Mouse (Mus musculus): ENCODE measurements around the gene Dcaf15. TPM values are rescaled to one million over a fixed set of nuclear protein-coding genes. Genes with fewer than 3 reads are reported as not detected.

Gene Dcaf15
- total RNA-seq, 2 experiments from 2014 or later, result 0.19 to 1.9 TPM

DNA sequence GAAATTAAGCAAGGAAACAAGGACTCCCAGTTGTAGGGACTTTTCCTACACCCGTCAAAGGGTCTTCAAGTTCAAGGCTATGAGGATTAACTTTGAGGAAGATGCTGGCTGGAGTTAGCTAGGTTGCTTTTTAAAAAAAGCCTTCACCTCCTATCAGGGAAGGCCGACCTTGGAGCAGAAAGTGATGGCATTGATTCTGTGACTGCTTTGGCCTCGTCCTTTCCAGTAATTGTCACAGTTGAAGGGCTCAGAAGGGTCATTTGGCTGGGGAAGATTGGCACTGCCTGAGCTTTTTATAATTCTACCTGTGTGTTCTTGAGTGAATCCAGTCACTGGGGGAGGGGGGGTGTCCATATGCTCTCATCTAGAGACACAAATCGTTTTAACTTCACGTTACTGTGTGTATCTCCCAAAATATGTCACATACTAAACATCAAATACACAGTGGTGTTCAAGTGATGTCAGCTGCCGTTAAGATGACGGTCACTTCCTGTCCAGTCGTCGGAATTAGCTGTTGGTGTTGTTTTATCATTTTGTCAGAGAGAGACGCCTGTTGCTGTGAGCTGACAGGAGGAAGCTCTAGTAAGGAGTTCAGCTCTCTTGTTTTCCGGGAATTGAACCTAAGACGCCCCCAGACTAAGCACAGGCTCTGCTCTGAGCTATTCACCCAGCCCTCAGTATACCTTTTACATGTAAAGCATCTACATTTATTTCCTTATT, 36.1 kb downstream of the Dcaf15 start:
- no peak for ATAC-seq (replicated peaks; ENCODE audit: low FRiP score, poor library complexity, severe bottlenecking)

DNA sequence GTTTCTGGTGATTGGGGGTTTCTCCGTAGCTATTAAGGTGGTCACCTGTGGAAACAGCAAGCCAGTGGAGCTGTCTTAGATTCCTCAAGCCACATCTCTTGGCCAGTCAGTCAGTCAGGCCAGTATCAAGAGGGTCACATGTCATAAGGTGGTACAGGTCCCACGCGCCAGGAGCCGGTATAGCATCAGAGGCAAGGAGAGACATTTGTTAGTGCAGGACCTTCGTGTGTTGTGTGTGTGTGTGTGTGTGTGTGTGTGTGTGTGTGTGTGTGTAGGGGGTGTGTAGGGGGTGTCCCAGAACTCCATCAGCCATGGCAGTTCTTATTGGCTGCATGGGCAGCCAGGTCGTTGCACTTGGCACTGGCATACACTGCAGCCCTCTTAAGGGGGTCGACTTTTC, 36.7 kb downstream of the Dcaf15 start:
- no peak for ATAC-seq (replicated peaks; ENCODE audit: low FRiP score, poor library complexity, severe bottlenecking)

DNA sequence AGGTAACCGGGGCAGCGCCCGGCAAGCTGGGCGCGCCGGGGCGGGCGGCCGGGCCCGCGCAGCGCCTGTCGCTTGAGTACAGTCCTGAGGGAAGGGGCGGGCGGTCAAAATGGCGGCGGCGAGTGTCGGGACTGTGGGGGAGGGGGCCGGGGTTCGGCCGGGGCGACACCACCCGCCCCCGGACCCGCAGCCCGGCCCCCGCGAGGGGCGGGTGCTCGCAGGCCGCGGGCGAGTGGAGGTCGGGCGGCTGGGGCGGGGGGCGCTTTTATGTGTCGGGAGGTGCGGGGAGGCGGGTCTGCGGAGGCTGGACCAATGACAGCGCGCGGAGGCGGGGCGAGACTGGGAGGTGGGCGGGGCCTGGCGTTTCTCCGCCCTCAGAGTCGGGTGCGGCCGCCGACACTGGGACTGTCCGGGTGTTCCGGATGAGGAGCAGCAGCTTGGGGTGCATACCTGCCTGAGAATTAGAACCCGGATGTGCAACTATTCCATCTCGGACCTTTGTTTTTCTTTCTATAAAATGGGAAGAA, 37.5 kb downstream of the Dcaf15 start:
- ATAC-seq (replicated peaks; ENCODE audit: low FRiP score, poor library complexity, severe bottlenecking), result peak; percentile 77

DNA sequence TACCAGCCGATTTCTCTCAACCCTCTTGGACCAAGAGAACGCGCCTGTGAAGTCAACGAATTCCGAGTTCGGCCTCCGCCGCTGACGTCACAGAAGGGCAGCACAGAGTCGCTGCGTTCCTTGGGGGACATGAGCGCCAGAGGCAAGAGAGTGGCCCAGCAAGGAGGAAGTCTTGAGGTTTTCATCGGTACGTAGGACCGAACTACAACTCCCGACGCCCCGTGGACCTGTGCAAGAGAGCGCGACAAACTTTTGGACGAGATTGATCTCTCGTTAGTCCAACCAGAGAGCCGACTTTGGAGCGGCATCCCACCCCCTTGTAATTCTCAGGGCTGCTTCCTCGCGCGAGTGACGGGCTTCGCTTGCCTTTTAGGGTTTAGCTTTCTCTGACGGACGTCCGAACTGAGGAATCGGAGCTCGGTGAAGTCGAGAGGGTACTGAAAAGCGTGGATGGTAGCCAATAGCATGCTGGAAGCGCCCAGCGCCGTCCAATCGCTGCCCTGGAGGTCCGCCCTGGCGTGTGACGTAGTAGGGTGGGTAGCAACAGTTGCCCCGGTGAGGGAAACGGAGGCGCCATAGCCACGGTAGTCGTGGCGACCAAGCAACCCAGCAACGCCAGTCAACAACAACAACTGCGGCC, 38.2 kb downstream of the Dcaf15 start, which contains the start of gene Rfx1:
Gene Rfx1, plus strand, starts transcription at position 544 of the 640 bp plus-strand sequence.
- peak; percentile 92 for ATAC-seq (replicated peaks; ENCODE audit: low FRiP score, poor library complexity, severe bottlenecking)

DNA sequence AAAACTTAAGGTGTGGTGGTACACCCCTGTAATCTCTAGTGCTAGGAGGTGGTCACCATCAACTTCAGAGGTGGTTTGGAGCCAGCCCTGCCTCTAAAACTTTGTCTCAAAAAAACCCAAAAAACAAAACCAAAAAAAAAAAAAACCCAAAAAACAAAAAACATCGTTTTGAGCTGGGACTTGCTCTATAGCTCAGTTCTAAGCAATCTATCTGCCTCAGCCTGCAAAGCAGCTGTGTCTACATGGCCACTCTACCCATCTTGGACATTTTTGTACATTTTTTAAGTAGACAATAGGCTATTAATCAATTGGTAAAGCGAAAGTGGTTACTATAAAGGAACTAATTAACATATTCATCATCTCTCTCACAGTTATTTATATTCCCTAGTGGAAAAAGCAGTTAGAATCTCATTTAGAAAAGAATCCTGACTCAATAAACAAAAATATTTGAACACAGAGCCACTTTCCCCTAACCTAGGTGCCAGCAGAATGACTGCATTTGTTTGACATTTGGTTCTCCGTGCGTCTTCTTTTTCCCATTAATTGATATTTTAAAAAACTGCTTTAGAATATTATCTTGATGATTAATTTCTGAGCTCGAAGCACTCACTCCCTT, 39.0 kb downstream of the Dcaf15 start:
- no peak for ATAC-seq (replicated peaks; ENCODE audit: low FRiP score, poor library complexity, severe bottlenecking)

DNA sequence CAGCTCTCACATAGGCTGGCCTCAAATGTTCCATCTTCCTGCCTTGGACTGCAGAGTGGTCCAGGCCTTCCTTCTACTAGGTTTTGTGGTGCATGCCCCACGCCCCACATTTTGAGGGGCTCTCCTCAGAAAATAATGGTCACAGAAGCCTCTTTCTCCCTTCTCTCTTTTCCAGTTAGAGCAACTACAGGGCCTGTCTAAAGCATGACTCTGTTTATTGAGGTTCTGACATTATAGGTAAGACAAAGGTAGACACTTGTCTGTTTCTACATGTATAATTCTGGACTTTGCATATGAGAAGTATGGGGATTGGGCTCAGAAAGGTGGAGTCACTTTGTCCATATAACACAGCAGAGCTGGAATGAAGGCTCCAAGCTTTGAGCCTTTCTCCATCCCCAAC, 39.5 kb downstream of the Dcaf15 start, which contains the start of gene Gm10643:
Gene Gm10643, minus strand, starts transcription at position 101 of the 400 bp plus-strand sequence.
- no peak for ATAC-seq (replicated peaks; ENCODE audit: low FRiP score, poor library complexity, severe bottlenecking)

DNA sequence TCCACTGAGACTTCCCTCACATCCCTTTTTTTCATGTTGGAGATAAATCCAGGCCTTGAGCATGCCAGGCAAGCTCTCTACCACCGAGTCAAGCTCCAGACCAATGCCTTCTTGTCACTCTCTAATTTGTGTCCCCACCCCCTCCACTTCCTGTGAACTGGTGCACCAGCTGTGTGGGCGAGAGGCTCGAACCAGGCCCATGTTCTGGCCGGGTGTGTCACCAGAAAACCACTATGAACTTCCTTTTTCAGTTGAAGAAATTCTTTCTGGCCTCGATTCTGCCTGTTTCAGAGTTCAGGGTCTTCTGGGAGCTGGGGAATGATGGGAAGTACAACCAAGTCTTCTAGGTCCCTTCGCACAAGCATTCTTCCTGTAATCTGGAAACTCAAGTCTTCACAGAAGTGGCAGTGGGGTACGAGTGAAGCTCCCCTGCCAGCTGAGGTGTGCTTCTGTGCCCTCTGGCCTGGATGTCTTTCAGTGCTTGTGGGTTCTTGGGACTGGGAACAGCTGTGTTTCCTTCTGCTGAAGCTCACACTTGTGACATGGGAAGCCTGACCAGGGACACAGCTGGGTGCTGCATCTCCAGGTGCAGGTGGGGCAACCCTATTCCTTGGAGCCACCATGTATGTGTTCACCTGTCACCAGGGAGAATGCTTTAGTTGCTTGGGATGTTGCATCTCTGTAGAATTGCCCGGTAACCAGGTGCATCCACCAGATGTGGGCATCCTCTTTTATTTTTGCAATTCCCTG, 40.5 kb downstream of the Dcaf15 start:
- no peak for ATAC-seq (replicated peaks; ENCODE audit: low FRiP score, poor library complexity, severe bottlenecking)

DNA sequence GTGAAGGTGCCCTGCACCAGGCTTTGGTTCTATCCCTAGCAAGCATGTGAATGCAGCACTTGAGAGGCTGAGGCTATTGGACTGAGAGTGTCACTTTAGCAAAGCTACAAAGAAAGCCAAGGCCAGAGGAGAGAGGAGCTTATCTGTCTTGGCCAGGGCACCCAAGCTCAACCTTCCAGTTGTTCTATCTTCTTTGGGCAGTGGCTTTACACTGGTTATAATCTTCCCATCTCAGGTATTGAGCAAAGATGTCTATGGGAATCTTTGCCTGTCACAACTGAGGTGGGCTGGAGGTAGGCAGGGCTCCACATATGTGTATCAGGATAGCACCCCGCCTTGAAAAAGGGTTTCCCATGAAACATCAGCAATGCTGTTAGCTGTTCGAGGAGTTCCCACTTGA, 44.3 kb downstream of the Dcaf15 start:
- ATAC-seq (replicated peaks; ENCODE audit: low FRiP score, poor library complexity, severe bottlenecking), result no peak

DNA sequence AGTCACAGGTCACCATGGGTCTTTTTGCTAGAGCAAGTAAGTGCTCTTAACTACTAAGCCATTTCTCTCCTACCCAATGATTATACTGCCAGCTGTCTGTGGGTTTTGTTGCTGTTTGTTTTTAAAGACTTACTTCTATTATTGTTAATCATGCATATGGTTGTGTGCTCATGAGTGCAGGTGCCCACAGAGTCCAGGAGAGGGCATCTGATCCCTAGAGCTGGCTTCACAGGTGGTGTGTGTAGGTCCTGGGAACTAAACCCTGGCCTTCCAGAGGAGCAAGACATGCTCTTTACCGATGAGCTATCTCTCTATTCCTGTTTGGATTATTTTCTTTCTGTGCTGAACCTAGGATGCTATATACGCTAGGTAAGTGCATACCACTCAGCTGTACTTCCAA, 45.3 kb downstream of the Dcaf15 start:
- no peak for ATAC-seq (replicated peaks; ENCODE audit: low FRiP score, poor library complexity, severe bottlenecking)

DNA sequence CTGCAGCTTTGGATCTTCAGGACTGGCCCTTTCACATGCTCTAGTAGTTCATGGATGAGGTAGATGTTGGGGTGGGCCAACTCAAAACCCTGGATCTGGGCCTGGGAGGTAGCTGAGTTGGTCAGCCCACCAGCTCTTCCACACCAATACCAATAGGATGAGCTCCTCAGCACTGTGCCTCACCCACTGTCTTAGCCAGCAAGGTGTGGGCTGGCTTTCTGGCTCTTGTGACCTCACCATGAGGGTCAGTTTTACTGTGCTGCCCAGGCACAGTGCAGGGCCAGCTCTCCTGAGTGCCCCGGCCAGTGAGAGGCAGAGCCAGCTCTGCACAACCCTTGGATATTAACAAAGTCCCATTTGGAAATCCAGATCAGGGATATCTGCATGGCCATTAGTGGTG, 46.7 kb downstream of the Dcaf15 start:
- ATAC-seq (replicated peaks; ENCODE audit: low FRiP score, poor library complexity, severe bottlenecking), result no peak

DNA sequence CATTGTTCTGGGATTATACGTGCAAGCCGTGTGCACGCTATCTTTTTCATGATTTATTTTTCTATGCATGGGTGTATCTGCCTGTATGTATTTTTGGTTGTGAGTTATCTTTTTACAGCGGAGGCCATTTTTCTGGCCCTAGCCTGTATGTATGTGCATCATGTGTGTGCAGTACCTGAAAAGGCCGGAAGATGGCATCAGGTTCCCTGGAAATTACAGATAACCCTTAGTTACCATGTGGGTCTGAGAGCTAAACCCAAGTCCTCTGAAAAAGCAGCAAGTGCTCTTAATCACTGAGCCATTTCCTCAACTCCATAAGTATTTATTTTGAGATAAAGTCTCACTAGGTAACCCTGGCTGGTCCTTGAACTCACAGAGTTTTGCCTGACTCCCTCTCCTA, 51.3 kb downstream of the Dcaf15 start:
- ATAC-seq (replicated peaks; ENCODE audit: low FRiP score, poor library complexity, severe bottlenecking), result no peak

DNA sequence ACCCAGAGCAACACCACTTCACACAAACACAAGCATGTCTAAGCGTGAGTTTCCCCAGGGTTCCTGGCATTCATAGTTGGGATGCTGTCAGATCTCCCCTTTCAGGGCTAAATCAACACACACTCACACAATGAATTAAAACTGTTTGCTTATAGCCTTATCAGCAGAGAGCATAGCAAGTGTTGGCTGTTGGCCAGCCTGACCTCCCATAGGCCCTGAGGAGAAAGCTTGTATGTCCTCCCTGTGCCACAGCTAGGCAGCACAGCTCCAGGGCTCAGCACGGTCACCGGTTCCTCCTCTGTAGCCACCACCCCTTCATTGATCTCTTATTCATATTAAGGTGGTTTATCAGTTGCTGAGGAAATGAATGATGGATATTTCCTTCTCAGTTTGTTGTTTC, 51.8 kb downstream of the Dcaf15 start:
- 0 out of 2 replicates have a peak, but pooled peaks have one; percentile 37 for ATAC-seq (replicated peaks; ENCODE audit: low FRiP score, poor library complexity, severe bottlenecking)

DNA sequence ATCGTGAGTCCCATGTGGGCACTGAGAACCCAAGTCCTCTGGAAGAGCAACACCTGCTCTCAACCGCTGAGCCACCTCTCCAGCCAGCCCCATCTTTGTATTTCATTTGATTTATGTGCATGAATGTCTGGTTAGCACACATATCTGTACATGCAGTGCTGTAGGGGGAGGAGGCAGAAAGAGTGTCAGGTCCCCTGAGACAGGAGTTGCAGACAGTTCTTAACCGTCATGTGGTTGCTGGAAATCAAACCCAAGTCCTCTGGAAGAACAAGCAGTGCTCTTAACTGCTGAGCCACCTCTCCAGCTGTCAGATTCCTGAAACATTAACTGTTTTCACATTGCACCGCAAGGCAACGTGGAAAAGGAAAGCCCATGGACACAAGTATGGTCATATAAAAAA, 56.4 kb downstream of the Dcaf15 start:
- no peak for ATAC-seq (replicated peaks; ENCODE audit: low FRiP score, poor library complexity, severe bottlenecking)

Other genes starting within 250 kb of the Dcaf15 start
- 0.58 and 1.7 TPM in 2 replicates for gene Adgrl1, start 204.7 kb downstream of the Dcaf15 start, total RNA-seq (2015; ENCODE audit: low replicate concordance)
- 0.09 and 0.14 TPM in 2 replicates for gene Adgrl1, start 204.7 kb downstream of the Dcaf15 start, total RNA-seq (2017; ENCODE audit: low replicate concordance)
- not detected in 2 replicates for gene Gm10644, start 149.6 kb downstream of the Dcaf15 start, total RNA-seq (2015; ENCODE audit: low replicate concordance)
- gene Gm10644, start 149.6 kb downstream of the Dcaf15 start, total RNA-seq (2017; ENCODE audit: low replicate concordance), result not detected in 2 replicates
- gene Asf1b, start 149.3 kb downstream of the Dcaf15 start, total RNA-seq (2015; ENCODE audit: low replicate concordance), result 23.1 and 32.4 TPM in 2 replicates
- gene Asf1b, start 149.3 kb downstream of the Dcaf15 start, total RNA-seq (2017; ENCODE audit: low replicate concordance), result 26.2 and 32.8 TPM in 2 replicates
- gene Prkaca, start 131.8 kb downstream of the Dcaf15 start, total RNA-seq (2015; ENCODE audit: low replicate concordance), result 7.5 and 9.8 TPM in 2 replicates
- gene Prkaca, start 131.8 kb downstream of the Dcaf15 start, total RNA-seq (2017; ENCODE audit: low replicate concordance), result 6.7 and 7.1 TPM in 2 replicates
- gene Samd1, start 107.1 kb downstream of the Dcaf15 start, total RNA-seq (2015; ENCODE audit: low replicate concordance), result 14.8 and 33.2 TPM in 2 replicates
- 32.5 and 36.0 TPM in 2 replicates for gene Samd1, start 107.1 kb downstream of the Dcaf15 start, total RNA-seq (2017; ENCODE audit: low replicate concordance)
- 1.3 TPM in 1 of 2 replicates, not detected in the other for gene 1700067K01Rik, start 103.3 kb downstream of the Dcaf15 start, total RNA-seq (2015; ENCODE audit: low replicate concordance)
- gene 1700067K01Rik, start 103.3 kb downstream of the Dcaf15 start, total RNA-seq (2017; ENCODE audit: low replicate concordance), result 0.51 and 2.6 TPM in 2 replicates
- not detected in 2 replicates for gene 2210011C24Rik, start 92.6 kb downstream of the Dcaf15 start, total RNA-seq (2015; ENCODE audit: low replicate concordance)
- gene 2210011C24Rik, start 92.6 kb downstream of the Dcaf15 start, total RNA-seq (2017; ENCODE audit: low replicate concordance), result not detected in 2 replicates
- gene Palm3, start 83.3 kb downstream of the Dcaf15 start, total RNA-seq (2015; ENCODE audit: low replicate concordance), result not detected in 2 replicates
- gene Palm3, start 83.3 kb downstream of the Dcaf15 start, total RNA-seq (2017; ENCODE audit: low replicate concordance), result not detected in 2 replicates
- gene Il27ra, start 62.2 kb downstream of the Dcaf15 start, total RNA-seq (2015; ENCODE audit: low replicate concordance), result 0.63 and 0.96 TPM in 2 replicates
- gene Il27ra, start 62.2 kb downstream of the Dcaf15 start, total RNA-seq (2017; ENCODE audit: low replicate concordance), result 0.17 TPM in 1 of 2 replicates, not detected in the other
- not detected in 2 replicates for gene Rln3, start 59.8 kb downstream of the Dcaf15 start, total RNA-seq (2015; ENCODE audit: low replicate concordance)
- not detected in 2 replicates for gene Rln3, start 59.8 kb downstream of the Dcaf15 start, total RNA-seq (2017; ENCODE audit: low replicate concordance)
- not detected in 2 replicates for gene Gm10643, start 39.6 kb downstream of the Dcaf15 start, total RNA-seq (2015; ENCODE audit: low replicate concordance)
- gene Gm10643, start 39.6 kb downstream of the Dcaf15 start, total RNA-seq (2017; ENCODE audit: low replicate concordance), result not detected in 2 replicates
- gene Rfx1, start 37.9 kb downstream of the Dcaf15 start, total RNA-seq (2015; ENCODE audit: low replicate concordance), result 2.1 and 3.1 TPM in 2 replicates
- gene Rfx1, start 37.9 kb downstream of the Dcaf15 start, total RNA-seq (2017; ENCODE audit: low replicate concordance), result 1.4 and 3.5 TPM in 2 replicates
- not detected in 2 replicates for gene Podnl1, start 21.2 kb upstream of the Dcaf15 start, total RNA-seq (2015; ENCODE audit: low replicate concordance)
- gene Podnl1, start 21.2 kb upstream of the Dcaf15 start, total RNA-seq (2017; ENCODE audit: low replicate concordance), result not detected in 2 replicates
- gene Cc2d1a, start 43.2 kb upstream of the Dcaf15 start, total RNA-seq (2015; ENCODE audit: low replicate concordance), result 4.2 and 7.3 TPM in 2 replicates
- gene Cc2d1a, start 43.2 kb upstream of the Dcaf15 start, total RNA-seq (2017; ENCODE audit: low replicate concordance), result 0.60 and 2.5 TPM in 2 replicates
- not detected in 2 replicates for gene 4930432K21Rik, start 43.3 kb upstream of the Dcaf15 start, total RNA-seq (2015; ENCODE audit: low replicate concordance)
- 0.43 TPM in 1 of 2 replicates, not detected in the other for gene 4930432K21Rik, start 43.3 kb upstream of the Dcaf15 start, total RNA-seq (2017; ENCODE audit: low replicate concordance)
- not detected in 2 replicates for gene Nanos3, start 80.4 kb upstream of the Dcaf15 start, total RNA-seq (2015; ENCODE audit: low replicate concordance)
- not detected in 2 replicates for gene Nanos3, start 80.4 kb upstream of the Dcaf15 start, total RNA-seq (2017; ENCODE audit: low replicate concordance)
- 3.1 and 3.5 TPM in 2 replicates for gene Zswim4, start 132.3 kb upstream of the Dcaf15 start, total RNA-seq (2015; ENCODE audit: low replicate concordance)
- 6.3 and 7.4 TPM in 2 replicates for gene Zswim4, start 132.3 kb upstream of the Dcaf15 start, total RNA-seq (2017; ENCODE audit: low replicate concordance)
- gene D8Ertd738e, start 145.0 kb upstream of the Dcaf15 start, total RNA-seq (2015; ENCODE audit: low replicate concordance), result 53.7 and 79.2 TPM in 2 replicates
- gene D8Ertd738e, start 145.0 kb upstream of the Dcaf15 start, total RNA-seq (2017; ENCODE audit: low replicate concordance), result 25.5 and 34.4 TPM in 2 replicates
- gene Mri1, start 152.6 kb upstream of the Dcaf15 start, total RNA-seq (2015; ENCODE audit: low replicate concordance), result 2.3 and 2.5 TPM in 2 replicates
- 1.8 and 4.7 TPM in 2 replicates for gene Mri1, start 152.6 kb upstream of the Dcaf15 start, total RNA-seq (2017; ENCODE audit: low replicate concordance)
- 4.0 and 22.1 TPM in 2 replicates for gene Ccdc130, start 165.6 kb upstream of the Dcaf15 start, total RNA-seq (2015; ENCODE audit: low replicate concordance)
- 3.3 and 3.5 TPM in 2 replicates for gene Ccdc130, start 165.6 kb upstream of the Dcaf15 start, total RNA-seq (2017; ENCODE audit: low replicate concordance)

All from erythroblast, adult 5-6 weeks (primary cell).